Mouse (Mus musculus) kidney, postnatal 0 days (tissue): ENCODE measurements around the gene Dtx1. TPM values are rescaled to one million over a fixed set of nuclear protein-coding genes. Genes with fewer than 3 reads are reported as not detected.
A peak's percentile ranks its signal among the peaks of the same experiment; 100 is the strongest.

ENCODE experiments used
- ATAC-seq: fragments of 200-750 bp; cut with Nextera tagmentation; replicated peaks from 2 replicates; pipeline ENCODE4 v1.8.0; 2017; ENCODE audit warnings: low read depth, moderate number of reproducible peaks, moderate TSS enrichment, moderate library complexity; ENCODE audit not compliant: low FRiP score
- DNase-seq: peaks from one replicate; pipeline ENCODE4 v3.0.0-alpha.2; 2016; ENCODE audit warnings: low spot score
- H3K27ac ChIP-seq: fragments of 300-500 bp; sonication (generic); 2 replicates; pipeline ENCODE4 v1.5.1; 2014; ENCODE audit warnings: mild to moderate bottlenecking
- H3K27me3 ChIP-seq: fragments of 300-500 bp; sonication (generic); 2 replicates; pipeline ENCODE4 v1.6.1; 2014; ENCODE audit warnings: low read length, mixed read lengths; ENCODE audit not compliant: insufficient read depth
- H3K36me3 ChIP-seq: fragments of 300-500 bp; sonication (generic); 2 replicates; pipeline ENCODE4 v1.6.1; 2014; ENCODE audit warnings: low read length, mixed read lengths; ENCODE audit not compliant: insufficient read depth
- H3K4me1 ChIP-seq: fragments of 300-500 bp; sonication (generic); replicated peaks from 2 replicates; pipeline ENCODE4 v1.6.1; 2014; ENCODE audit warnings: antibody characterized with exemption, low read length, mixed read lengths; ENCODE audit not compliant: insufficient read depth
- H3K4me2 ChIP-seq: fragments of 300-500 bp; sonication (generic); 2 replicates; pipeline ENCODE4 v1.6.1; 2014; ENCODE audit warnings: mild to moderate bottlenecking, low read length, moderate library complexity, mixed read lengths
- H3K4me3 ChIP-seq: fragments of 300-500 bp; sonication (generic); replicated peaks from 2 replicates; pipeline ENCODE4 v1.5.1; 2014; ENCODE audit warnings: low read depth, low read length
- H3K9ac ChIP-seq: fragments of 300-500 bp; sonication (generic); 2 replicates; pipeline ENCODE4 v1.6.1; 2014; ENCODE audit warnings: low read depth, low read length
- H3K9me3 ChIP-seq: fragments of 300-500 bp; sonication (generic); replicated peaks from 2 replicates; pipeline ENCODE4 v1.6.1; 2016; ENCODE audit warnings: low read length, inconsistent platforms, mixed read lengths
- CTCF ChIP-seq: IDR thresholded peaks from 2 replicates; pipeline ENCODE4 v1.5.1; 2016; ENCODE audit warnings: antibody characterized with exemption, low read depth, mild to moderate bottlenecking, moderate library complexity
- WGBS: fragments of 180-500 bp; shearing (Covaris S2); extraction: QIAGEN DNeasy Blood & Tissue Kit; methylation state at CpG from one replicate; pipeline ENCODE4 v1.1.7; 2014; 5-methylcytosine and 5-hydroxymethylcytosine counted together
- polyA plus RNA-seq: library from polyadenylated mRNA; unstranded; fragments of >200 nt; fragmentation: Nextera tagmentation; extraction: Ambion mirVana; gene quantifications from 2 replicates; pipeline ENCODE4 v1.2.1, GENCODE M21; 2015

Gene Dtx1
- polyA plus RNA-seq, 1 experiment from 2014 or later = 5.5 TPM

DNA sequence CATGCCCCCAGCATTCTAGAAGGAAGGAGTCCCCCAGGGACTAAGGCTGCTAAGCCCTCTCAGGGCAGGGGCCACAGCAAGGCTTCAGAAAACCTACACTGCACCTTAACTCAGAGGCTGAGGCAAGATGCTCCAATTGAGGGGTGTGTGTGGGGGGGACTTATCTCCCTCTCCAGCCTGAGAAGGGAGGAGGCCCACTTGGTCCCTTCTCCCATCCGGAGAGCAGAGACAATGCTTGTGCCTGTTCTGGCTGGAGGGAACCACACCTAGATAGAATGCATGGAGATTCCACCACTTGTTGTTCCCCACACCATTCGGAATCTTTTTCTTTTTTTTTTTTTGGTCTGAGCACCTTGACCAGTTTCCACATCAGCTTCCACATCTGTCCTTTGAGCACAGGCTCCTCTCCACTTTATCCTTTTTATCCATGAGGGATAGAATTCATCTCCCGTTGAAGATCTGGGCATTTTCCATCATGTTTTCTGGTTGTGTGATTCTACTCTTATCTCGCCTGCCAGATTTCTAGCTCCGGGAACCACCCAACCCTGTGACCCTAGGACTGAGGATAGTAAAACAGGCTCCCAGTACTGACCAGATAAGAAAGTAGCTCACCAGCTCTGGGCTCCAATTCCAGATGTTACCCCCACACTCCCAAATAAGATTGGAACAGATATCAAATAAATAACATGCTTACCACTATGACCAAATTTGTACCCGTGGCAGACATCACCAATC, 24.8 kb downstream of the Dtx1 start:
- no peak overlapping the region for H3K27ac ChIP-seq
- DNase-seq (no peak), ATAC-seq (no peak)
- H3K36me3 ChIP-seq = no peaks in the 10 kb centered on the region
- H3K9ac ChIP-seq = no peak overlapping the region
- H3K27me3 ChIP-seq = no peaks in the 10 kb centered on the region; the same call in 1 of the 2 replicates
- H3K9me3 ChIP-seq = no peaks in the 10 kb centered on the region
- H3K4me3 ChIP-seq = no peak overlapping the region
- TF ChIP-seq CTCF = no peak
- H3K4me2 ChIP-seq = no peak overlapping the region
- 80% methylated on average over 6 of the region's 6 CpGs for WGBS
- no peaks in the 10 kb centered on the region for H3K4me1 ChIP-seq

DNA sequence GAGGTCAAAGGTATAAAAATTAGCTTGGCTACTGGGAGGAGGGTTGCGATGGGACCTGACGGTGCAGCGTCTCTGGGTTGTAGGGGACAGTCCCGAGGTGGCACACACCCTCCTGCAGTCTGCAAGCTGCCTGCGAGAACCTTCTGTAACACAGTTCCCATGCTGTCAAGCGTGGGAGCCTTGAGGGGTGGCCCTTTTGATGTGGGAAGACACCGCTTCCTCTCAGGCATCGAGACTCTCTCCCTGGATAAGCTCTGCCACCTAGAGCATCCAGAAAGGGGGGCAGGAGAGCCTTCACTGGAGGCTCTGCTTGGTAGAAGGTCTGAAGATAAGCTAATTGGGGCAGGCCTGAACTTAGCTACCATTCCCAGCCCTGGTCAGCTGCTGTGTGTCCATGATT, 26.0 kb downstream of the Dtx1 start:
- 63% methylated on average over 8 of the region's 8 CpGs for WGBS
- H3K4me2 ChIP-seq = no peak overlapping the region
- no peak for TF ChIP-seq CTCF
- DNase-seq (no peak), ATAC-seq (no peak)
- no peaks in the 10 kb centered on the region; the same call in 1 of the 2 replicates for H3K27me3 ChIP-seq
- H3K4me3 ChIP-seq = no peak overlapping the region
- H3K4me1 ChIP-seq = no peaks in the 10 kb centered on the region
- H3K9ac ChIP-seq = no peak overlapping the region
- H3K9me3 ChIP-seq = no peaks in the 10 kb centered on the region
- no peak overlapping the region for H3K27ac ChIP-seq
- no peaks in the 10 kb centered on the region for H3K36me3 ChIP-seq

GRCm38 (mm10) chr5:120682982-120683771, 28.6 kb downstream of the Dtx1 start:
- no peak overlapping the region for H3K4me3 ChIP-seq
- no peak for DNase-seq
- no peak overlapping the region for H3K9ac ChIP-seq

GRCm38 (mm10) chr5:120680918-120681317, 30.8 kb downstream of the Dtx1 start:
- Histone ChIP-seq H3K4me1 (no peaks in the 10 kb centered on the region; the same call in 1 of the 2 replicates), H3K9ac (no peak overlapping the region), H3K9me3 (no peaks in the 10 kb centered on the region), H3K4me3 (no peak overlapping the region), H3K4me2 (no peak overlapping the region), H3K36me3 (no peaks in the 10 kb centered on the region), H3K27ac (no peak overlapping the region), H3K27me3 (no peaks in the 10 kb centered on the region; the same call in 1 of the 2 replicates)
- DNase-seq = no peak
- no peak for ATAC-seq
- 85% methylated on average over 18 of the region's 18 CpGs for WGBS
- TF ChIP-seq CTCF = no peak

More at GRCm38 (mm10) chr5:120682982-120683771, 28.6 kb downstream of the Dtx1 start:
- no peak for TF ChIP-seq CTCF
- Histone ChIP-seq H3K27ac (no peak overlapping the region), H3K9me3 (no peaks in the 10 kb centered on the region), H3K36me3 (no peaks in the 10 kb centered on the region), H3K27me3 (no peaks in the 10 kb centered on the region; the same call in 1 of the 2 replicates), H3K4me1 (no peaks in the 10 kb centered on the region; the same call in 1 of the 2 replicates), H3K4me2 (peak overlapping the region; percentile 27)
- WGBS = 12% methylated on average over 24 of the region's 24 CpGs
- ATAC-seq = no peak; the same call in 1 of the 2 replicates

- H3K36me3 ChIP-seq = no peaks in the 10 kb centered on the region
- peak; percentile 76 for TF ChIP-seq CTCF
- no peaks in the 10 kb centered on the region for H3K9me3 ChIP-seq
- 2% methylated on average over 23 of the region's 24 CpGs for WGBS
- ATAC-seq (peak; percentile 79), DNase-seq (peak; percentile 97)
- no peaks in the 10 kb centered on the region; the same call in 1 of the 2 replicates for H3K4me1 ChIP-seq
- peak overlapping the region; percentile 24 for H3K4me3 ChIP-seq
- H3K27me3 ChIP-seq = no peaks in the 10 kb centered on the region; the same call in 1 of the 2 replicates
- peak overlapping the region; percentile 27; the same call in 1 of the 2 replicates for H3K9ac ChIP-seq
- H3K4me2 ChIP-seq = peak overlapping the region; percentile 60
- peak overlapping the region; percentile 13; the same call in 1 of the 2 replicates for H3K27ac ChIP-seq
Observed at GRCm38 (mm10) chr5:120679676-120680555, 31.8 kb downstream of the Dtx1 start.

DNA sequence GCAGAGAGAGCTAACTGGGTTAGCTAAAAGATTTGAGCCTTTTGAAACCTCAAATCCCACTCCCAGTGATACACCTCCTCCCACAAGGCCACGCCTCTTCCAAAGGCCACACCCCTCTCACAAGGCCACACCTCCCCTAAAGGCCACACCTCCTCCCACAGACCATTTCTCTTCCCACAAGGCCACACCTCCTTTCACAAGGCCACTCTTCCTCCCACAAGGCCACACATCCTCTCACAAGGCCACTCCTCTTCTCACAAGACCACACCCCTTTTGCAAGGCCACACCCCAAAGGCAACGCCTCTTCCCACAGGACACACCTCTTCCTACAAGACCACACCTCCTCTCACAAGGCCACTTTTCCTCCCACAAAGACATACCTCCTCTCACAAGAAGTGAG, 34.2 kb downstream of the Dtx1 start:
- WGBS = 18% methylated on average over 2 of the region's 2 CpGs
- ATAC-seq = no peak
- peak; percentile 73 for DNase-seq
- Histone ChIP-seq H3K36me3 (no peaks in the 10 kb centered on the region), H3K27me3 (no peaks in the 10 kb centered on the region), H3K9me3 (no peaks in the 10 kb centered on the region), H3K9ac (no peak overlapping the region), H3K4me1 (no peaks in the 10 kb centered on the region; the same call in 1 of the 2 replicates), H3K4me3 (no peak overlapping the region), H3K4me2 (no peak overlapping the region), H3K27ac (no peak overlapping the region)
- no peak for TF ChIP-seq CTCF
